Mouse (Mus musculus) monocyte, adult 5-6 weeks (primary cell): ENCODE results near the gene Itgav. TPM values are rescaled to one million over a fixed set of nuclear protein-coding genes. Genes with fewer than 3 reads are reported as not detected.

Source experiments
- total RNA-seq: library from RNA; stranded (forward); fragments of 200-1000, 200-491, 200-594 nt; gene quantifications from 3 replicates; pipeline ENCODE4 v1.2.3, GENCODE M21; 2017

The Itgav gene
- total RNA-seq, 1 experiment from 2014 or later, result 168 TPM

Other genes starting within 250 kb of the Itgav start
- 199 to 259 TPM (median 242 TPM) in 3 replicates for gene Zc3h15, start 80.0 kb upstream of the Itgav start, total RNA-seq
- 0.10 TPM in 1 of 3 replicates, not detected in the others for gene Fam171b, start 88.2 kb downstream of the Itgav start, total RNA-seq
- not detected in 3 replicates for gene Zswim2, start 216.8 kb downstream of the Itgav start, total RNA-seq
- gene Gm13698, start 231.3 kb downstream of the Itgav start, total RNA-seq, result not detected in 3 replicates
- gene Gm13693, start 237.1 kb downstream of the Itgav start, total RNA-seq, result not detected in 3 replicates
- gene Gm13695, start 242.9 kb downstream of the Itgav start, total RNA-seq, result not detected in 3 replicates
- gene Gm13696, start 248.7 kb downstream of the Itgav start, total RNA-seq, result not detected in 3 replicates